Mouse (Mus musculus) left cerebral cortex, adult 2 months (tissue): ENCODE results near the gene Deup1. TPM values are rescaled to one million over a fixed set of nuclear protein-coding genes. Genes with fewer than 3 reads are reported as not detected.

Source experiments
- DNase-seq, 2 experiments: peaks; one replicate each; pipeline ENCODE4 v3.0.0; 2021 to 2022; ENCODE audit warnings: low spot score in 2 of 2, mixed read lengths in 1 of 2; ENCODE audit errors: extremely low spot score in 1 of 2
- H3K27ac ChIP-seq: fragments of 200-600 bp; 2 replicates; pipeline ENCODE4 v1.8.1; 2022
- H3K4me3 ChIP-seq: fragments of 200-600 bp; 2 replicates; pipeline ENCODE4 v1.8.1; 2022
- CTCF ChIP-seq: fragments of 200-600 bp; IDR thresholded peaks from 2 replicates; pipeline ENCODE4 v1.8.1; 2022; ENCODE audit warnings: antibody characterized with exemption, mild to moderate bottlenecking, moderate library complexity
- intact Hi-C: fragments of 180-260 bp; cut with DNase I; formaldehyde crosslinking; loops from one replicate; pipeline ENCODE4 v1.15.1; 2025
- total RNA-seq, 2 experiments: library from RNA; stranded (reverse); gene quantifications; 2 replicates each; pipeline ENCODE4 v1.2.3; 2021

The Deup1 gene
- total RNA-seq, 2 experiments from 2014 or later = 0.35 to 0.45 TPM

GRCm38 (mm10) chr9:15541735-15542354 is 85.9 kb downstream of the Deup1 start:
- intact Hi-C loops = no loop called here

GRCm38 (mm10) chr9:15538979-15539533 is 88.7 kb downstream of the Deup1 start:
- DNase-seq = no peak
- no peak for TF ChIP-seq CTCF
- no peak overlapping the region for H3K4me3 ChIP-seq
- no peak overlapping the region for H3K27ac ChIP-seq
- intact Hi-C loops = no loop called here

More at GRCm38 (mm10) chr9:15541735-15542354, 85.9 kb downstream of the Deup1 start:
- H3K4me3 ChIP-seq = no peak overlapping the region
- H3K27ac ChIP-seq = no peak overlapping the region
- DNase-seq = no peak
- no peak for TF ChIP-seq CTCF

GRCm38 (mm10) chr9:15537455-15538048 is 90.2 kb downstream of the Deup1 start:
- DNase-seq = no peak
- Histone ChIP-seq H3K4me3 (no peak overlapping the region), H3K27ac (no peak overlapping the region)
- TF ChIP-seq CTCF = no peak; the same call in 1 of the 2 replicates
- intact Hi-C loops = no loop called here

GRCm38 (mm10) chr9:15536861-15537426 is 90.8 kb downstream of the Deup1 start:
- Histone ChIP-seq H3K27ac (no peak overlapping the region), H3K4me3 (no peak overlapping the region)
- DNase-seq = no peak
- no peak for TF ChIP-seq CTCF
- intact Hi-C loops = no loop called here

- no peak for DNase-seq
- Histone ChIP-seq H3K27ac (no peak overlapping the region), H3K4me3 (no peak overlapping the region)
- TF ChIP-seq CTCF = no peak
- intact Hi-C loops = no loop called here
Observed at GRCm38 (mm10) chr9:15535418-15535817, 92.3 kb downstream of the Deup1 start.

- no peak for TF ChIP-seq CTCF
- no peak for DNase-seq
- Histone ChIP-seq H3K27ac (no peak overlapping the region), H3K4me3 (no peak overlapping the region)
- intact Hi-C loops = no loop called here
Observed at GRCm38 (mm10) chr9:15534110-15534509, 93.6 kb downstream of the Deup1 start.

GRCm38 (mm10) chr9:15533336-15534070 is 94.2 kb downstream of the Deup1 start:
- Histone ChIP-seq H3K4me3 (no peak overlapping the region), H3K27ac (no peak overlapping the region)
- DNase-seq = no peak
- intact Hi-C loops = no loop called here
- no peak for TF ChIP-seq CTCF

GRCm38 (mm10) chr9:15531204-15531603 is 96.5 kb downstream of the Deup1 start:
- intact Hi-C loops = no loop called here
- H3K27ac ChIP-seq = no peak overlapping the region
- DNase-seq = no peak
- TF ChIP-seq CTCF = no peak
- no peak overlapping the region for H3K4me3 ChIP-seq

GRCm38 (mm10) chr9:15529965-15530320 is 97.8 kb downstream of the Deup1 start:
- H3K4me3 ChIP-seq = no peak overlapping the region
- no peak for DNase-seq
- no peak for TF ChIP-seq CTCF
- no peak overlapping the region for H3K27ac ChIP-seq
- intact Hi-C loops = no loop called here

GRCm38 (mm10) chr9:15529275-15529964 is 98.3 kb downstream of the Deup1 start:
- intact Hi-C loops = no loop called here
- Histone ChIP-seq H3K4me3 (no peak overlapping the region), H3K27ac (no peak overlapping the region)
- no peak for TF ChIP-seq CTCF
- DNase-seq = no peak

GRCm38 (mm10) chr9:15528368-15528767 is 99.4 kb downstream of the Deup1 start:
- Histone ChIP-seq H3K4me3 (no peak overlapping the region), H3K27ac (no peak overlapping the region)
- no peak for DNase-seq
- no peak for TF ChIP-seq CTCF
- intact Hi-C loops = no loop called here
